Mouse (Mus musculus): ENCODE measurements around the gene Hspbp1. TPM values are rescaled to one million over a fixed set of nuclear protein-coding genes. Genes with fewer than 3 reads are reported as not detected.

Hspbp1 gene
- polyA plus RNA-seq, 1 experiment from 2014 or later, result 81.5 TPM

DNA sequence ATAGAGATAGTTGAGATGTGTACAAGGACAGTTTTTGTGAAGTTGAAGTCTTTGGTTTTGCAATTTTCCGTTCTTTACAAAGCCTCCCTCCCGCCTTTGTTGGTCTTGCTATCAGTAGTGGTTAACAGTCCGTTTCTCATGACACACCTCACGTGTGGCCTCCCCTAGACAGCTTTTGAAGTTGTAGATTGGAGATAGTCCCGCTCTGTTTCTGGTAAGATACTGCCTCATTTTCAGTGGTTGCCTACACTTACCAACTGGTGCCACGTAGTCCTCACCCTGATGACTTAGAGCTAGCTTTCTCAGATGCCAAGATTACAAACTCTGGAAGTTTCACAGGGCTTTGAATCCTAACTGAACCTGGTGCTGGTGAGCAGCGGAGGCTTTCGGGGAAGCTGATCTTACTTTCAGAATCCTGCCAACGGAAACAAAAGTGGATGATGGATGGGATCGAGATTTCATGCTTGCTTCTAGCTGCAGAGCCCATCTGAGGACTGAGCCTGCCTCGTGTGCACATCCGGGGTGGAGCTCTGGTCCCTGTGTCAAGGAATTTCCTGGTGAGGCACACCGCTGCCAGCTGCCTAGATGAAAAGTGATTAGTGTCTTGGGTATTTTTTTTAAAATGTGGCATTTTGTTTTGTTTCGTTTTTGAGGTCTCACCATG is 71.0 kb downstream of the Hspbp1 start:
- H3K36me3 ChIP-seq (ENCODE audit: control insufficient read depth, insufficient read depth, low read length), result no peaks in the 10 kb centered on the region
- H3K27ac ChIP-seq (ENCODE audit: low read depth, low read length), result no peak overlapping the region
- H3K4me2 ChIP-seq, result no peak overlapping the region
- H3K4me1 ChIP-seq (ENCODE audit: control insufficient read depth, insufficient read depth, low read length), result no peaks in the 10 kb centered on the region
- H3K4me3 ChIP-seq (ENCODE audit: low read depth, low read length), result no peak overlapping the region
- H3K9me3 ChIP-seq (replicated peaks; ENCODE audit: control insufficient read depth, low read length), result no peaks in the 10 kb centered on the region
- no peak for ATAC-seq (replicated peaks; ENCODE audit: insufficient number of reproducible peaks, low FRiP score, low TSS enrichment)
- no peaks in the 10 kb centered on the region for H3K27me3 ChIP-seq (ENCODE audit: control insufficient read depth, insufficient read depth, low read length)
- no peak overlapping the region for H3K9ac ChIP-seq (ENCODE audit: low read depth, low read length)
- WGBS (ENCODE audit: insufficient replicate concordance), result 63% methylated on average over 14 of the region's 14 CpGs

DNA sequence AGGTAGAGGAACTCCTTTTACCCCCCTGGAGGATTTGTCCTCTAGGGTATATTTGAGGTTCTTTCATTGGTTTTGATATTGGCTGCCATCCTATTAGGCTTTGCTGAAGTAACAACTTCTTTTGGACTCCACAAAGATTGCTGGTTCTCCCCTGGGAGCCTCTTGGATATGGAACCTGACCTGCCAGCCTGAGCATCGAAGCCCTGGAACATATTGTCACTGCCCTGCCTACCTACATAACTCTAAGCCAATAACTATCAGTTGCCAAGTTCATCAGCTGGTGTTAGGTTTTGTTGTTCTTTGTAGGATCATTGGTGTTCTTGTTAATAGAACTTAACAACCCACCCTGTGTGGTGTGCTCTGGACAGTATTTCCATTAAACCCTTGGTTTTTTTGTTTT is 71.9 kb downstream of the Hspbp1 start:
- no peak for ATAC-seq (replicated peaks; ENCODE audit: insufficient number of reproducible peaks, low FRiP score, low TSS enrichment)
- Histone ChIP-seq H3K4me2 (no peak overlapping the region), H3K36me3 (ENCODE audit: control insufficient read depth, insufficient read depth, low read length) (no peaks in the 10 kb centered on the region), H3K27me3 (ENCODE audit: control insufficient read depth, insufficient read depth, low read length) (no peaks in the 10 kb centered on the region), H3K4me3 (ENCODE audit: low read depth, low read length) (no peak overlapping the region), H3K9me3 (replicated peaks; ENCODE audit: control insufficient read depth, low read length) (no peaks in the 10 kb centered on the region), H3K4me1 (ENCODE audit: control insufficient read depth, insufficient read depth, low read length) (no peaks in the 10 kb centered on the region), H3K27ac (ENCODE audit: low read depth, low read length) (no peak overlapping the region), H3K9ac (ENCODE audit: low read depth, low read length) (no peak overlapping the region)
- WGBS (ENCODE audit: insufficient replicate concordance), result 58% methylated on average over 1 of the region's 1 CpGs

DNA sequence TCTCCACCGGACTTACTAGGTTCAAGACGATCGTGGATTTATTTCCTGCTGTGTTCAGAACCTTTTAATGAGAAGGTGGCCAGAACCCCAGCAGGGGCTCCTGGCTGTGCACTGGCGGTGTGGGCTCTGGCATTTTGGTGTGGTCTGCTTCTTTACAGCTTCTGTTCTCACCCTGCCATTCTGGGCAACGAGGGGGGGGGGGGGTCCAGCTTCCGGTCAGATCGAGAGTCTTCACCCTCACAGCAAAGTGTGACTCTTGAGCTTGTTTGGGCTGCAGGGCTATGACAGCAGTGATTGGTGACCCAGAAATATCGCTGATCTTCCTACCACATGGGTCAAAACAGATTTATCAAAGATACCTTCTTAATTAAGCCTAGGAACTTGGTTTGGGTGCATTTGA is 72.5 kb downstream of the Hspbp1 start:
- WGBS (ENCODE audit: insufficient replicate concordance), result 59% methylated on average over 8 of the region's 8 CpGs
- Histone ChIP-seq H3K9me3 (replicated peaks; ENCODE audit: control insufficient read depth, low read length) (no peaks in the 10 kb centered on the region), H3K4me1 (ENCODE audit: control insufficient read depth, insufficient read depth, low read length) (no peaks in the 10 kb centered on the region), H3K27ac (ENCODE audit: low read depth, low read length) (no peak overlapping the region), H3K4me2 (no peak overlapping the region), H3K27me3 (ENCODE audit: control insufficient read depth, insufficient read depth, low read length) (no peaks in the 10 kb centered on the region), H3K4me3 (ENCODE audit: low read depth, low read length) (no peak overlapping the region), H3K36me3 (ENCODE audit: control insufficient read depth, insufficient read depth, low read length) (no peaks in the 10 kb centered on the region), H3K9ac (ENCODE audit: low read depth, low read length) (no peak overlapping the region)
- no peak for ATAC-seq (replicated peaks; ENCODE audit: insufficient number of reproducible peaks, low FRiP score, low TSS enrichment)

DNA sequence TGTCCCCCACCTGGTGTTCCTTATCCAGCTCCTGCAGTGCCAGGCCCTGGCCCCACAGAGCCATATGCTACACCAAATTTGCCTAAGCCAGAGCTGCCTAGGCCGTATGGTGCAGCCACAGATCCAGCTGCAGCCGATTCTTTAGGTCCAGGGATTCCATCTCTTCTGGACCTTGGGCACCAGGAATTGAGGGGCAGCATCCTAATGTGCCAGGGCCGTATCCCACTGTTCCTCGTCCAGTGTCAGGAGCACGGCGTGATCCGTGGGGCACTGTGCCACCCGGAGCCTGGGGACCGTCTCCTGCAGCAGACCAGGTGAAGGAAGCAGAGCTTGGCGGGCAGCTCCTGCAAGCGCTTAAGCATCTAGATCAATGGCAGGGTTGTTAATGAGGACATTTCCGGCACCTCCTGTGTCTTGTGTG is 72.9 kb downstream of the Hspbp1 start:
- ATAC-seq (replicated peaks; ENCODE audit: insufficient number of reproducible peaks, low FRiP score, low TSS enrichment), result no peak
- H3K27ac ChIP-seq (ENCODE audit: low read depth, low read length), result no peak overlapping the region
- no peak overlapping the region for H3K4me3 ChIP-seq (ENCODE audit: low read depth, low read length)
- no peaks in the 10 kb centered on the region for H3K36me3 ChIP-seq (ENCODE audit: control insufficient read depth, insufficient read depth, low read length)
- no peak overlapping the region for H3K4me2 ChIP-seq
- H3K9me3 ChIP-seq (replicated peaks; ENCODE audit: control insufficient read depth, low read length), result no peaks in the 10 kb centered on the region
- no peak overlapping the region for H3K9ac ChIP-seq (ENCODE audit: low read depth, low read length)
- 65% methylated on average over 12 of the region's 12 CpGs for WGBS (ENCODE audit: insufficient replicate concordance)
- no peaks in the 10 kb centered on the region for H3K4me1 ChIP-seq (ENCODE audit: control insufficient read depth, insufficient read depth, low read length)
- no peaks in the 10 kb centered on the region for H3K27me3 ChIP-seq (ENCODE audit: control insufficient read depth, insufficient read depth, low read length)

DNA sequence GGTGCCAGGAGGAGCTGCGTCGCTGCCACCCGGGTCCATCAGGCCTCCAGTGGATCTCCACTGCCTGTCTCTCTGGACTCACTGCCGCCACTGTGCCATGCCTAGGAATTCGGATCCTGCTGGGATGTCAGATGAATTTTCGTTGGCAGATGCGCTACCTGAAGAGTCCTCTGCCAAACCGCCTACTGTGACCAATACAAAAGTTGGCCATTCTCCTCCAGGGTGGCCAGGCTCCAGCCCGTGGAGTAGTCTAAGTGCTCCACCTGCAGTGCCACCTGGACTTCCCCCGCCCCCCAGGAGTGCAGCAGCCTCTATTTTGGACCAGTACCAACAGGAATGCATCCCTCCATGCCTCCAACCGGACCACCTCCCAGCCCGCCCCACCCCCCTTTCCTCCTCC is 73.4 kb downstream of the Hspbp1 start:
- ATAC-seq (replicated peaks; ENCODE audit: insufficient number of reproducible peaks, low FRiP score, low TSS enrichment), result no peak
- H3K36me3 ChIP-seq (ENCODE audit: control insufficient read depth, insufficient read depth, low read length), result no peaks in the 10 kb centered on the region
- 72% methylated on average over 12 of the region's 12 CpGs for WGBS (ENCODE audit: insufficient replicate concordance)
- H3K4me2 ChIP-seq, result no peak overlapping the region
- no peak overlapping the region for H3K27ac ChIP-seq (ENCODE audit: low read depth, low read length)
- H3K9me3 ChIP-seq (replicated peaks; ENCODE audit: control insufficient read depth, low read length), result no peaks in the 10 kb centered on the region
- no peak overlapping the region for H3K9ac ChIP-seq (ENCODE audit: low read depth, low read length)
- H3K27me3 ChIP-seq (ENCODE audit: control insufficient read depth, insufficient read depth, low read length), result no peaks in the 10 kb centered on the region
- no peak overlapping the region for H3K4me3 ChIP-seq (ENCODE audit: low read depth, low read length)
- H3K4me1 ChIP-seq (ENCODE audit: control insufficient read depth, insufficient read depth, low read length), result no peaks in the 10 kb centered on the region

Other genes starting within 250 kb of the Hspbp1 start
- 28.0 and 31.0 TPM in 2 replicates for gene Rdh13, start 239.4 kb downstream of the Hspbp1 start, polyA plus RNA-seq (2014; fragmentation: Nextera tagmentation; extraction: Ambion mirVana)
- 2.8 and 4.6 TPM in 2 replicates for gene Eps8l1, start 224.4 kb downstream of the Hspbp1 start, polyA plus RNA-seq (2014; fragmentation: Nextera tagmentation; extraction: Ambion mirVana)
- 32.9 and 33.4 TPM in 2 replicates for gene Ppp1r12c, start 183.4 kb downstream of the Hspbp1 start, polyA plus RNA-seq (2014; fragmentation: Nextera tagmentation; extraction: Ambion mirVana)
- 260 and 262 TPM in 2 replicates for gene Tnnt1, start 168.7 kb downstream of the Hspbp1 start, polyA plus RNA-seq (2014; fragmentation: Nextera tagmentation; extraction: Ambion mirVana)
- gene Tnni3, start 160.8 kb downstream of the Hspbp1 start, polyA plus RNA-seq (2014; fragmentation: Nextera tagmentation; extraction: Ambion mirVana), result 1,570 and 1,662 TPM in 2 replicates
- gene Dnaaf3, start 152.6 kb downstream of the Hspbp1 start, polyA plus RNA-seq (2014; fragmentation: Nextera tagmentation; extraction: Ambion mirVana), result 0.19 and 0.44 TPM in 2 replicates
- gene Syt5, start 137.5 kb downstream of the Hspbp1 start, polyA plus RNA-seq (2014; fragmentation: Nextera tagmentation; extraction: Ambion mirVana), result 0.77 and 1.3 TPM in 2 replicates
- gene Ptprh, start 81.0 kb downstream of the Hspbp1 start, polyA plus RNA-seq (2014; fragmentation: Nextera tagmentation; extraction: Ambion mirVana), result not detected in 2 replicates
- gene Tmem86b, start 53.6 kb downstream of the Hspbp1 start, polyA plus RNA-seq (2014; fragmentation: Nextera tagmentation; extraction: Ambion mirVana), result 3.8 and 4.6 TPM in 2 replicates
- 3.2 and 7.0 TPM in 2 replicates for gene Ppp6r1, start 26.0 kb downstream of the Hspbp1 start, polyA plus RNA-seq (2014; fragmentation: Nextera tagmentation; extraction: Ambion mirVana)
- gene Brsk1, start 5.5 kb upstream of the Hspbp1 start, polyA plus RNA-seq (2014; fragmentation: Nextera tagmentation; extraction: Ambion mirVana), result 1.7 TPM in 2 replicates
- not detected in 2 replicates for gene Tmem150b, start 40.2 kb upstream of the Hspbp1 start, polyA plus RNA-seq (2014; fragmentation: Nextera tagmentation; extraction: Ambion mirVana)
- gene Kmt5c, start 55.0 kb upstream of the Hspbp1 start, polyA plus RNA-seq (2014; fragmentation: Nextera tagmentation; extraction: Ambion mirVana), result 58.6 and 63.5 TPM in 2 replicates
- gene Cox6b2, start 68.0 kb upstream of the Hspbp1 start, polyA plus RNA-seq (2014; fragmentation: Nextera tagmentation; extraction: Ambion mirVana), result 32.9 and 42.4 TPM in 2 replicates
- gene Fam71e2, start 86.2 kb upstream of the Hspbp1 start, polyA plus RNA-seq (2014; fragmentation: Nextera tagmentation; extraction: Ambion mirVana), result not detected in 2 replicates
- not detected in 2 replicates for gene Il11, start 97.8 kb upstream of the Hspbp1 start, polyA plus RNA-seq (2014; fragmentation: Nextera tagmentation; extraction: Ambion mirVana)
- not detected in 2 replicates for gene Tmem190, start 97.9 kb upstream of the Hspbp1 start, polyA plus RNA-seq (2014; fragmentation: Nextera tagmentation; extraction: Ambion mirVana)
- gene Tmem238, start 104.6 kb upstream of the Hspbp1 start, polyA plus RNA-seq (2014; fragmentation: Nextera tagmentation; extraction: Ambion mirVana), result 2.2 and 2.4 TPM in 2 replicates
- 143 and 156 TPM in 2 replicates for gene Rpl28, start 107.8 kb upstream of the Hspbp1 start, polyA plus RNA-seq (2014; fragmentation: Nextera tagmentation; extraction: Ambion mirVana)
- gene Ube2s, start 127.5 kb upstream of the Hspbp1 start, polyA plus RNA-seq (2014; fragmentation: Nextera tagmentation; extraction: Ambion mirVana), result 317 and 378 TPM in 2 replicates
- 0.09 TPM in 1 of 2 replicates, not detected in the other for gene Shisa7, start 159.6 kb upstream of the Hspbp1 start, polyA plus RNA-seq (2014; fragmentation: Nextera tagmentation; extraction: Ambion mirVana)
- 2.9 and 3.3 TPM in 2 replicates for gene Isoc2b, start 185.2 kb upstream of the Hspbp1 start, polyA plus RNA-seq (2014; fragmentation: Nextera tagmentation; extraction: Ambion mirVana)
- 0.59 and 1.1 TPM in 2 replicates for gene Isoc2a, start 192.1 kb upstream of the Hspbp1 start, polyA plus RNA-seq (2014; fragmentation: Nextera tagmentation; extraction: Ambion mirVana)
- gene Gm36210, start 221.4 kb upstream of the Hspbp1 start, polyA plus RNA-seq (2014; fragmentation: Nextera tagmentation; extraction: Ambion mirVana), result 0.17 and 0.20 TPM in 2 replicates
- 2.6 and 2.8 TPM in 2 replicates for gene Zfp628, start 230.1 kb upstream of the Hspbp1 start, polyA plus RNA-seq (2014; fragmentation: Nextera tagmentation; extraction: Ambion mirVana)
- 4.7 and 5.0 TPM in 2 replicates for gene Nat14, start 237.0 kb upstream of the Hspbp1 start, polyA plus RNA-seq (2014; fragmentation: Nextera tagmentation; extraction: Ambion mirVana)
- 0.53 and 1.1 TPM in 2 replicates for gene Ssc5d, start 240.7 kb upstream of the Hspbp1 start, polyA plus RNA-seq (2014; fragmentation: Nextera tagmentation; extraction: Ambion mirVana)

All from heart, embryonic 11.5 days (tissue).